Mouse (Mus musculus) G1E (cell line): ENCODE results near the gene Clcf1.

ENCODE experiments used
- CTCF ChIP-seq: IDR thresholded peaks from 2 replicates; pipeline ENCODE4 v1.5.1; 2012; ENCODE audit warnings: low read depth, low read length, inconsistent platforms, mixed read lengths
- GATA2 ChIP-seq: IDR thresholded peaks from 2 replicates; pipeline ENCODE4 v1.6.1; 2012; ENCODE audit warnings: low read depth, low read length, inconsistent platforms, borderline replicate concordance

DNA sequence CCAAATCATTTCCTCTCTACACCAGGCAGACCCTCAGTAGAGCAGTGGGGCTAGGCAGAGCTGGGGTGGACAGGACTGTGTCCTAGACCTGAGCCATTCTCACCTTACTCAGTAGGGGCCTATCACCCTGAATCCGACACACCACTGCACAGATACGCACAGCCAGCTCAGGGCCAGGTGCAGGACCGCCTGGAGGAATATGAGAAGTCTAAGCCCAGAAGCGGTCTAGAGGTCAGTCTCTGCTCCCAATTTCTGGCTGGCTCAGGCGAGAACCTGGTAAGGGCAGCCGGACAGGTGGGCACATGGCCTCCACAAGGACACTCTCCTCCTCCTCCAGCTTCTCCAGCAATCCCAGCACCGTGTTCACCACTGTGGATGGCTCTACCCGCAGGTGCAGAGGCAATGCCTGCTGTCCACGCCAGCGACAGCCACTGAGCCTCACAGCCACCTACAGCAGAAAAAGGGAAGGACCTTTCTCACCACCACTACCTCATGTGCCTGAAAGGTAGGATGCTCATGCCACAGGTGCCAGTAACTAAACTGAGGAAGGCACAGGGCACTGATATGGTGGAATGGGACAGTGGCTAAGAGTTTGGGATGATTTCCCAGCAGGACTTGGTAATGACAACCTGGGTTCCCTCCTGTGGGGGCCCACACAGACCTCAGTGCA lies 43.2 kb upstream of the Clcf1 start:
- no peak for TF ChIP-seq CTCF
- no peak for TF ChIP-seq GATA2
